Mouse (Mus musculus): ENCODE data around the gene Otud7b.
A peak's percentile ranks its signal among the peaks of the same experiment; 100 is the strongest.
"Not testable (repeated sequence)": the region's sequence is repeated elsewhere in the genome, so short reads cannot be mapped to it uniquely, and the experiment has no call there.

Gene Otud7b

GRCm38 (mm10) chr3:96151836-96152235, 47.5 kb downstream of the Otud7b start:
- no peak for DNase-seq

- no peak for DNase-seq
These were observed 48.3 kb downstream of the Otud7b start for GRCm38 (mm10) chr3:96152611-96153010.

GRCm38 (mm10) chr3:96155501-96155900, 51.2 kb downstream of the Otud7b start:
- DNase-seq, result no peak

GRCm38 (mm10) chr3:96159820-96160219, 55.5 kb downstream of the Otud7b start:
- DNase-seq, result peak in 1 of 2 experiments; percentile 70

GRCm38 (mm10) chr3:96160222-96160802, 56.0 kb downstream of the Otud7b start:
- DNase-seq, result peak; percentile 65 to 76

- DNase-seq, result peak; percentile 91 to 92
These were observed 56.6 kb downstream of the Otud7b start for GRCm38 (mm10) chr3:96160803-96161516.

GRCm38 (mm10) chr3:96161869-96162840, 57.8 kb downstream of the Otud7b start, which contains the start of gene Mtmr11:
Gene Mtmr11, plus strand, starts transcription at chr3:96162004.
- peak; percentile 57 to 73 for DNase-seq

- no peak for DNase-seq
These were observed 58.7 kb downstream of the Otud7b start for GRCm38 (mm10) chr3:96163040-96163439.

GRCm38 (mm10) chr3:96168466-96169158, 64.3 kb downstream of the Otud7b start:
- no peak for DNase-seq

- no peak for DNase-seq
These were observed 65.9 kb downstream of the Otud7b start for GRCm38 (mm10) chr3:96170276-96170675.

- no peak for DNase-seq
These were observed 66.7 kb downstream of the Otud7b start for GRCm38 (mm10) chr3:96170976-96171545.

- no peak for DNase-seq
These were observed 67.4 kb downstream of the Otud7b start for GRCm38 (mm10) chr3:96171583-96172196.

- DNase-seq, result peak; percentile 81 to 85
These were observed 68.2 kb downstream of the Otud7b start, which contains the start of gene Sf3b4 for GRCm38 (mm10) chr3:96172197-96173178. Gene Sf3b4, plus strand, starts transcription at chr3:96172332.

- no peak for DNase-seq
These were observed 68.9 kb downstream of the Otud7b start for GRCm38 (mm10) chr3:96173185-96173584.

GRCm38 (mm10) chr3:96174042-96174441, 69.7 kb downstream of the Otud7b start:
- DNase-seq, result not testable (repeated sequence)

- no peak for DNase-seq
These were observed 70.9 kb downstream of the Otud7b start for GRCm38 (mm10) chr3:96175251-96175650.

GRCm38 (mm10) chr3:96178427-96178826, 74.1 kb downstream of the Otud7b start:
- no peak for DNase-seq

- DNase-seq, result no peak
These were observed 74.6 kb downstream of the Otud7b start for GRCm38 (mm10) chr3:96178902-96179301.

- DNase-seq, result no peak
These were observed 75.2 kb downstream of the Otud7b start for GRCm38 (mm10) chr3:96179531-96179930.

GRCm38 (mm10) chr3:96180727-96181477, 76.6 kb downstream of the Otud7b start, which contains the start of gene Sv2a:
Gene Sv2a, plus strand, starts transcription at chr3:96181151.
- DNase-seq, result no peak
